Mouse (Mus musculus) stomach, postnatal 0 days (tissue): ENCODE results near the gene Gm9780.
"Not testable (repeated sequence)": the region's sequence is repeated elsewhere in the genome, so short reads cannot be mapped to it uniquely, and the experiment has no call there.

ENCODE experiments used
- CTCF ChIP-seq: IDR thresholded peaks from 2 replicates; pipeline ENCODE4 v1.5.1; 2016; ENCODE audit warnings: antibody characterized with exemption, low read depth, mild to moderate bottlenecking, moderate library complexity
- EP300 ChIP-seq: optimal IDR thresholded peaks from 2 replicates; pipeline ENCODE3; 2016; ENCODE audit warnings: antibody characterized with exemption

DNA sequence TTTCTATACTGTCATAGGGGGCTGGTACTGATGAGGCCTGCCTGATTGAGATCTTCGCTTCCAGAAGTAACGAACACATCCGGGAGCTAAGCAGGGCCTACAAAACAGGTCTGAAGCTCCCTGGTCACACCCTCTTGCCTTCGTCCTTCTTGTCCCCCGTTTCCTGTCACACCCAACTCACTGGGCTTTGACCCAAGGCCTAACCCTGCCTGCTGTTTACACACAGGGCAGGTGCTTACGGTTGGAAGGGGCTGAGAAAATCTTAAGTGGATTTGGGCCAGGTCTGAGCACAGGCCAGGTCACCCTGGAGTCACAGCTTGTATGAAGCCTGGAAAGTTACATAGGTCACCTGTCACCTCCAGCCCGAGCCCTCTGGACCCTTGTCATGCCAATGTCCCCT, 26.1 kb downstream of the Gm9780 start:
- not testable (repeated sequence) for TF ChIP-seq CTCF, EP300
